Mouse (Mus musculus) G1E-ER4 (cell line): ENCODE measurements around the gene Slc16a8. TPM values are rescaled to one million over a fixed set of nuclear protein-coding genes. Genes with fewer than 3 reads are reported as not detected.

Source experiments
- GATA1 ChIP-seq: IDR thresholded peaks from one replicate; pipeline ENCODE4 v1.8.0; 2012; ENCODE audit warnings: low read length, inconsistent platforms
- polyA plus RNA-seq: library from polyadenylated mRNA; stranded (reverse); fragments of >175 nt; gene quantifications from 2 replicates; pipeline ENCODE4 v1.2.3, GENCODE M21; 2012

Slc16a8 gene
- polyA plus RNA-seq = not detected in 2 replicates

DNA sequence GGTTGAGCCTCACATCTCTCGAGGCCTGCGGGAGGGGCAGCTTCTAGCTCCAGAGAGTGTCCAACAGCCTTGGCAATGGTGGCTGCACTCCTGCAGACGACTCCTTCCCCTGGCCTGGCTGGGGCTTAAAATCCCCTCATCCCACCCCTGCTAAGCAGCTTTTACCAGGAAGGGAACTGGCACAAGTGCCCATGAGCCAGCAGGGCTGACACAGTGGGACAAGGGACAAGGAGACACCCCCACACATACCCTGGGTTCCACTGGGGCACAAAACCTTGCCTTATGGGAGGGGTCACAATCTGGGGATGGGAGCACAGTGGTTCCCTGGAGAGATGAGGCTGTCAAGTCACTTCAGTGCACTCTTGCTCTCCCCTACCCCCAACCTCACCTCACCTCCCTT lies at the start of gene Slc16a8:
TSS of gene Slc16a8 (minus strand) at position 101 of the 400 bp plus-strand sequence.
- no peak for TF ChIP-seq GATA1

DNA sequence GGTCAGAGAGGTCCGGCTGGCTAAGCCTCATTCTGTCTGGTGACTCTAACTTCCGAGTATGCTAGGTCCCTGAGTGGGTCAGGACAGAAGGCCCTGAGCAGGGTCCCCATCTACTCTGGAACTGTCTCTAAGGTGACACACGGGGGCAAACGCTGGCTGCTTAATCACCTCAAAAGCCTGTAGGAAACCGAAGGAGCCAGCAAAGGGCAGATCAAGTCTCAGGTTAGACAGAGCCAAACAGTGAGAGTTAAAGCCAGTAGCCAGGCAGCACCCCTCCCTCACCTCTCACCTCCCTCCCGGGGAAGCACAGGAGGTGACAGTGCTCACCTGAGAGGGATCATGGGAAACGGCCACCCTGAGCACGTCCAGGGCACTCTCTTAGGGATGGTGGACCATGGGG lies 49.2 kb upstream of the Slc16a8 start:
- TF ChIP-seq GATA1 = no peak

DNA sequence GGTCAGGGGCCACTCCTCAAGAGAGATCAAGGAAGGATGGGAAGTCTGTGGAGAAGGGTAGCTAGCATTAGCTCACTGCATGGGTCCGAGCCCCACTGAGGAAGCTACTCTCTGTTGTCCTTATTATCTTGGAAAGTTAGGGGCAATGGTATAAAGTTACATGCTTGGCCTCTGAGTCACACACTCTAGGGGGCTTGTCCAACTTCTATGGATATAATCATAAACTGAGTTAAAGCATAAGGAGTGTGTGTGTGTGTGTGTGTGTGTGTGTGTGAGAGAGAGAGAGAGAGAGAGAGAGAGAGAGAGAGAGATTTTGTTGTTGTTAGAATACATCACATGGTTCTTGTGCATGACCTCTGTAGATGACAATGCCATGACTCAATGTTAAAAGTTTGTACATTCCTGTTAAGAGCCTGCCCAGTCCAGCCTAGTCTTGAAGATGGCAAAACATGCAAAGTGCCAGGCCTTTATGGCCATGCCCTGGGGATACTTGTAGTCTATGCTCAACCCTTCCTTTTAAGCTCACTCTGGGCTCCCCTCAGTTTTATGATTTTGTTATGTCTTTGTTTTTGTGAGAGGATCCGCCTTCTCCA lies 45.1 kb upstream of the Slc16a8 start:
- TF ChIP-seq GATA1 = no peak

DNA sequence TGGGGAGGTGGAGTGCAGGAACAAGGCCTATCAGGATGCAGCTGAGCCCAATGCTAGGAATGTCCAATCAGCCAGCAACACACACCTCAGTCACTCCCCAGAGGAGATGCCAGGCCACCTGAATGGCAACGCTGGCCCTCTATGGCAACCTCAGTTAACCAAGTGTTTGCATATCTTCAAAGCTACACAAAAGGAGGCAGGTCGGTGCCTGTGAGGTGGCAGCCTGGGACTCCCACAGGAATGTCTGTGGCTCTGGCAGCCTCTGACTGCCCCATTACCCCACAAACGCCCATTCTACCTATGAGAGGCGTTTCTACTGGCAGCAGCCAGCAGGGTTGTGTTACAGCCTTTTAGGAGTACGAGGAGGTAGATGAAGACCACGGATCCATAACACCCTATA lies 44.0 kb upstream of the Slc16a8 start:
- no peak for TF ChIP-seq GATA1

DNA sequence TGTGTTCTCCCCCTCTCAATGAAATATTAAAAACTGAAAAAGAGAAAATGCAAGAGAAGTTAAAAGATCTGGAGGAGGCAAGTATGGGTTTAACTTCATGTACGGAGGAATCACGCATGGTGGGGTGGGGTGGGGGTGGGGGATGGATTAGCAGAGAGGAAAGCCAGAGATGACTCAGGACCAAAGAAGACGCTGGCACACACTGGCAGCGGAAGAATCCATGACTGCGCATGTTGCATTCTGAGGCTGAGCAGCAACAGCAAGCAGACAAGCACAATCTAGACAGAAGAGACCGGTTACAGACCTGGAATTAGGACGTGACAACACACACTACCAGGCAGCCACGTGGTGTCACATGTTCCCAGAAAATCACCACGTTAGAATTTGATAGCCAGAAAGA lies 38.2 kb upstream of the Slc16a8 start:
- TF ChIP-seq GATA1 = no peak

DNA sequence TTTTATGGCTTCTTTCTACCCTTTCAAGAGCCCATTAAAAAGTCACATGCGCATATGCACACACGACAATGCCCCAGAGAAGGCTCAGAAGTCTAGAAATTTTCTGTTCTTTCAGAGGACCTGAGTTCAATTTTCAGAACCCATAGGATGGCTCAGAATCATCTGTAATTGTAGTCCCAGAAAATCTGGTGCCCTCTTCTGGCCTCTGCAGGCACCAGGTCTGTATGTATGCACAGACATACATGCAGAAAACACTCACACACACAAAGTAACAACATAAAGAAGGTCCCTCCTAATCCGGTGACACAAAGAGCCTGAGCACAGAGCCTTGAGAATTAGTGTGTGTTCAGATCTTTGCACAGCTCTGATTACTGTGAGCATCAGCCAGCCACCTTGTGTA lies 35.8 kb upstream of the Slc16a8 start:
- TF ChIP-seq GATA1 = no peak

DNA sequence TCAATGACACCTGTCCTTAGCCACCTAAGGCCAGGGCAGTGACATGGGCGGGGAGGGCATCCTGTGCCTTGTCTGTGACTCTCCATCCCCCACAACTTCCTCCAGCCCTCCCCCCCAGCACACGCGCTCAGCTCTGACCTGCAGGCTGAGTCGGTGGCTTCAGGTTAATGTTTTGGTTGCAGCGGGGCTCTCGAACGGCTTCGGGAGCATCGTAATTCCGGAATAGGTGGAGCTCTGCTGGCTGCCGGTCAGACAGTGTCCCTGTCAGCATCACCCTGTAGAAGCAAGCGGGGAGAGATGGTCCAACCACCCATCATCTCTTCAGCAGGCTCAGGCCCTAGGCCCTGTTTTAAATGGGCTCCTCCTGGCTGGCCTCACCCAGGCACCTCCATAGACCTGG lies 34.9 kb upstream of the Slc16a8 start:
- TF ChIP-seq GATA1 = no peak

DNA sequence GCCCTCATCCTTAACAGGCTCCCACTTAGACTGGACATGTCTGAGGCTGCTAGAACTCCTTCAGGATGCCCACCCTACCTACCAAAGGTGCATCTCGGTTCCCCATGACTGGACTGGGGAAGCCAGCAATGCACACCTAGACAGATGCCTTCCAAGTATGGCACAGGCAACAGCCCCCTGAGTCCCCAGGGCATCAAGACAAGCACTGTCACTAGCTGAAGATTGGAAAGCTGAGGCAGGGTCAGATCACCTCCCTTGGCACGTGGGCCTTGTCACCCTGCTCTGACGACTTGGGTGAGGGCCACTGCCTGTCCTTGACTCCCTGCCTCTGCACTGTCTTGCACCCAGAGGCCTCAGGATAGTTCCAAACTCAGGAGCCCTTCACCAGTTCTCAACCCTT lies 33.8 kb upstream of the Slc16a8 start:
- no peak for TF ChIP-seq GATA1

DNA sequence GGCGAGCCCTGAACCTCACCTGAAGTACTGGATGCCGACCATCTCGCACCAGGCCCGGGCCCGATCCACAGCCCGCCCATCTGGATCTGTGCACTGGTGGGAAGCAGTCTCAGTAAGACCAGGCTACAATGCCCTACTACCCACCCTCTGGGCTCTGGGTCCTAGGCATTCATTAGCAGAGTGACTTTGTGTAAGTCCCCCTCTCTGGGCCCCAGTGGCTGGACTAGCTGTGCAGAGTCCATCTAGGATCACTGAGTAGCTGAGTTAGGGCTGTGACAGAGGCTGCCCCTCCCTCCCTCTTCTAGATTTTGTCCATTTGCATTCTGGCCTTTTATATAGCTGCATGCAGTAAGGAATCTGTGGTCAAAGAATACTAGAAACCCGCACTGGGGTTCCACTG lies 32.5 kb upstream of the Slc16a8 start:
- TF ChIP-seq GATA1 = no peak

DNA sequence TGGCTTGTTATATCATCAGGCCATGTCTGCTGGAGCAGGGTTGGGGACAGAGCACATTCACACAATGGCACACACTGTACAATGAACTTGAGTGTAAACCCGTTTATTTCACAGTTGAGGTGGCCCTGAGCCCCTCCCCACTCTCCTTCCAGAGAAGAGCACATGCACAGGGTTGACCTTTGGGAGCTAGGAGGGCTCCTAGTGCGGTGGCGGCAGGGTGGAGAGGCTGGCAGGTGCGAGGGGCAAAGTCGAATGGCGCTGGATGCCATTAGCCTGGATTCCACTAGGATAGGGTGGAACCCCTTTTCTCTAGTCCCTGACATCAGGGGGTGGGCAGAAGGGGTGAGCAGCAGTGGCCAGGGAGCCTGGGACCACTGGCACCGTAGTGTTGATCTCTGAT lies 31.6 kb upstream of the Slc16a8 start:
- no peak for TF ChIP-seq GATA1

DNA sequence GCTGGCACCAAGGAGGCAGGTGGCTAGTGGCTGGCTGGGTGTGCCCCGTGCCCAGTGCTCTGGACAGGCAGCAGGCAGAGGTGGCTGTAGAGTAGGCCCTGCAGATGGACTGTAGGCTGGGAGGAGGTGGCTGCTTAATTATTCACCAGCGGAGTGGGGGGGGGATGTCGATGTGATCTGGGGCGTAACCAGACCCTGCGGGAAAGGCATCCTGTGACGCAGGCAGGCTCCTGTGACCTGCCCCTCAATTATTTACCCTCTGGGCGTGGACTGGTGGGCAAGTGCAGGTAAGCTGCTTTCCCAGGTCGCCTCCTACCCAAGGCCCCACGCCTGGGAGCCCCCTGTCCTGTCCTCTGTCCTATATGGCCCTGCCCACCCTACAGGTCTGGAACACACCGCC lies 30.8 kb upstream of the Slc16a8 start, which contains the start of gene Baiap2l2:
TSS of gene Baiap2l2 (minus strand) at position 139 of the 400 bp plus-strand sequence.
- TF ChIP-seq GATA1 = no peak

DNA sequence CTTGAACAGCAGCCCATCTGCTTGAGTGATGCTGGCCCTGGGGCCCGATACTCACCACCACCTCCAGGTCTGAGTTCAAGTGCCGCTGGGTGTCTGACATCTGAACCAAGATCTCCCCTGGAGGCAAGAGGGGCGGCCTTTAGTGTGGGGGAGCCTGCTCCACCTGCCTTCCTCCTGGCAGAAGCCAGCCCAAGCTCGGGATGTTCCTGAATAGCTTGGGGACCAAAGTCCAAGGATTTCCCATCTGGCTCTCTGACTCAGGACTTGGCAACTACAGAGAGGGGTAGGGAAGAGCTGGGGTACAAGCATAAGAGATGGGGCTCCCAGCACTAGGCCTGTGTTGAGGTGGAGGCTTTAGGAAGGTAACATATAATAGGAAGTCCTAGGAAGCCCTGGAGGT lies 28.8 kb upstream of the Slc16a8 start:
- TF ChIP-seq GATA1 = no peak

DNA sequence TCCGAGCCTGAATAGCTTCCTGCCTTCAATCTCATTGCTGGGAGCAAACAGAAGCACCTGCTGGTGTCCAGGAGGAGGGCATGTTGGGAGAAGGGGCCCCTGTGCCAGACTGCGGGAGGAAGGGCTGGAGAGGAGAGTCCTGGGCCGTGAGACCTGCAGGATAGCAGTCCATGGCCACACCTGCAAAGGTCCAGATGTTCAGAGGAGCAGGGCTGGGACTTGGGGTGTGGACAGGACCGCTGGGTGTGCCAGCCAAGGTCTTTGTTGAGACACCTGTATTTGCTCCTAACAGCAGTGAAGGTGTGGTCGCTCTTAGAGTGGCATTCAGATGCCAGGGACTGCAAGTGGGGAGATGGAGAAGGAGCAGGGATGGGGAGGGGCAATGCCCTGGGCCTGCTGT lies 27.9 kb upstream of the Slc16a8 start:
- no peak for TF ChIP-seq GATA1

DNA sequence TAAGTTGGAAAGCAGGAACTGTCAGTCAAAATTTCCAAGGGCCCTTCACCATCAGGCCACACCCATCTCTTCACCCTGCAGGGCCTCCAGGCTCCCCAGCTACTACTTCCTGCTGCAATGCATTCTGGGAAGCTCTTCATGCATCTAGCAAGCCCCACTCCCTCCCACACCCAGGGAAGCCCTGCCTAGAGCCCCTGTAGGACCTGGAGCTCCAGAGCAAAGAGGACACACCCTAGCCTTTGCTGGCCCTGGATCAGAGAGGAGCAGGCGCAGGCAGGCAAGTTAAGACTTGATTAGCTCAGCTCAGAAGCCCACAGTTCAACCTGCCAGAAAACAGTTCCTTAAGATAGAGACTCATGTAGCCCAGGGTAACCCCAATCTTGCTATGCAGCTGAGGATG lies 26.8 kb upstream of the Slc16a8 start:
- no peak for TF ChIP-seq GATA1

DNA sequence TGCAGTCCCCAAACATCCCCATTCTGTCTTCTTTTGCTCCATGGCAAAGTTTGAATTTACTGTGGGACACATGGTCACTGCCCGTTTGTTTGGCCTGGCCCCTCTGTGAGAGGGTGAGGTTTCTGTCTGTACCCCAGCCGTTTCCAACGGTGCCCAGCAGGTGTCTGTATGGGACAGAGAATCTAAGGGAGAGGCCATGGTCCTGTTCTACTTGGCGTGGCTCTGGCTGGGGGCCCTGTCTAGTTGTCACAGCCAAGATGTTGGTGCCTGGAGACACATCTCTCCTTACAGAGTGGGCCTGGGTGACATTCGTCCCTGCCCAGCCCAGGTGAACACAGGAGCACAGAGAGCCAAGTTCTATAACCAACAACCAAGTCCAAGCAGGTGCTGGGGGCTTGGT lies 26.3 kb upstream of the Slc16a8 start:
- no peak for TF ChIP-seq GATA1

DNA sequence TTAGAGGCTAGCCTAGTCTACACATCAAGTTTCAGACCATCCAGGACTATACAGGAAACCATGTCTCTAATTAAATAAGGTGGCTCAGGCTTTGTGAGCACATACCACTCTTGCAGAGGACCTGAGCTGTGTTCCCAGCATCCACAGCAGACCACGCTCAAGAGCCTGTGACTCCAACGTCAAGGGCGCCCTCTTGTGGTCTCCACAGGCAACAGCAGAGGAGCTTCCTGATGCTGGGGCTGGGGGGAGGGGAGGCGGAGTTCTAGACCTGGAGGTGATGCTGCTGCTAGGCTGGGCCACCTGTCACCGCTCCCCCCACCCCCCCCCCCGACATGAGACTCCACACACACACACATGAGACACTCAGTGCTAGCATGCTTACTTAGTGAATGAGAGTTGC lies 25.6 kb upstream of the Slc16a8 start:
- no peak for TF ChIP-seq GATA1

DNA sequence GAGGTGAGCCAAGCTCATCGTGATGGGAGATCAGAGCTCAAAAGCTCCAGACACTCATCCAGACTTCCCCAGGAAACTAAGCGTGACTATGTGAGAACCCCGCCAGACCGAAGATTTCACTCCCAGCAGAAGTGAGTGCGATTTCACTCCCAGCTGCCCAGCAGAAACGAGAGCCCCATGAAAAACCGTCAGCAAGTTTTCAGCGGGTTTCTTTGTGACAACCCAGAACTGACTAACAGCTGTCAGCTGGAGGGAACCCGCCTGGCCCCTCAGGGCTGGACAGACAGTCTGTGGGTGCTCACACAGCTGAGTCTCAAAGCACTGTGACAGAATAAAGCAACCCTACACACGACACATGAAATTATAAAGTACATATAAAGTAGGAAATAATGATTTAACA lies 23.2 kb upstream of the Slc16a8 start:
- TF ChIP-seq GATA1 = no peak

DNA sequence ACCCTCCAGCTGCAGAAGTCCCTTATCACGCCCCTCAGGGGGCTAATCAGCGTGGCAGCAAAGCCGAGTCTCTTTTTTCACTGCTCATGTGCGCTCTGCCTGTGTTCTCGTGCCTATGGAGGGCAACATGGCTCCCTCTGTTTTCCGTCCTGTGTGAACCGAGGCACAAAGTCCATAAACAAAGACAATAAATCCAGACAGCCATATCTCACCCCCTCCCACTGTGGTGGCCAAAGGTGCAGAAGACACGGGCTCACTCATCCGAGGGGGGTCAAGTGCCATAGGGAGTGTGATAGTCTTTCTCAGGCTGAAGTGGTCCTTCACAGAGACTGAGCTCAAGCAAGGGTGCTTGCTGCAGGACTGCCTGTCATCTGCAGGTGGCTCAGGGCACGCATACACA lies 18.5 kb upstream of the Slc16a8 start:
- no peak for TF ChIP-seq GATA1
